Mouse (Mus musculus) left cerebral cortex, postnatal 36 days (tissue): ENCODE measurements around the gene Syt5. TPM values are rescaled to one million over a fixed set of nuclear protein-coding genes. Genes with fewer than 3 reads are reported as not detected.
A peak's percentile ranks its signal among the peaks of the same experiment; 100 is the strongest.

Experiments
- DNase-seq, 2 experiments: peaks; one replicate each; pipeline ENCODE4 v3.0.0; 2021 to 2022; ENCODE audit warnings: low spot score in 2 of 2, mixed read lengths in 1 of 2
- intact Hi-C: fragments of 180-260 bp; cut with DNase I; formaldehyde crosslinking; loops from one replicate; pipeline ENCODE4 v1.15.1; 2025
- microRNA-seq: library from miRNA; unstranded; fragments of <30 nt; microRNA quantifications from one replicate; pipeline ENCODE4 v1.2.0, GENCODE M21; 2022
- total RNA-seq, 2 experiments: library from RNA; stranded (reverse); gene quantifications; 2 replicates each; pipeline ENCODE4 v1.2.3; 2021

Syt5 gene
- total RNA-seq, 2 experiments from 2014 or later, result 263 to 298 TPM

DNA sequence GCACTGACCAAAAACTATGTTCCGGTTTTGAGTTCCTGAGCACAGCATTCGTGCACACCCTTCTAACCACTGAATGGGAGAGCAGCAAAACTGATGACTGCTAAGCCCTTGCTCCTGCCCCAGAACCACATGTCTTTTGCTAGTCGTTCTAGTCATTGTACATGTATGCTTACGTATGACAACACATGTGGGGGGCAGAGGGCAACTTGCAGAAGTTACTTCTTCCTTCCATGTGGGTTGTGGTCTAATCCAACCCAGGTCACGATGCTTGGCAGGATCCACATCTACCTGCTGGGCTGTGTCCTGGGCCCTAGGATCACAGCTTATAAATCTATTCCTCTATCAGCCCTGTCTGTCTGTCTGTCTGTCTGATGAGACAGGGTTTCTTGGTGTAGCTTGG, 43.5 kb downstream of the Syt5 start:
- intact Hi-C loops, result no loop called here
- DNase-seq, result no peak

DNA sequence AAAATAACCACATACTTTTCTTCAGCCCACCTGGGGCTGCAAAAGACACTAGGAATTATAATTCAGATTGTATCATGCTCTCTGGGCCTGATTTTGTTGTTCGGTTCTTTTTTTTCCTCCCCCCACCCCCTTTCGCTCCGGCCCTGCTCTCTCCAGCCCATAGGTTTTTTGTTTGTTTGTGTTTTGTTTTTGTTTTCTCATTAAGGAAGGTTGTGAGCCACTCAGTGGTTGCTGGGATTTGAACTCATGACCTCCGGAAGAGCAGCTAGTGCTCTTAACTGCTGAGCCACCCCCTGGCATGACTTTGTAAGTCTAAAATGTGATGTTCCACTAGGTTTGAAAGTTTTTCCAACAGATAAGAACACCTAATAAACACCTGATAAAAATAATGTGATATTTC, 44.2 kb downstream of the Syt5 start:
- intact Hi-C loops, result no loop called here
- no peak for DNase-seq

DNA sequence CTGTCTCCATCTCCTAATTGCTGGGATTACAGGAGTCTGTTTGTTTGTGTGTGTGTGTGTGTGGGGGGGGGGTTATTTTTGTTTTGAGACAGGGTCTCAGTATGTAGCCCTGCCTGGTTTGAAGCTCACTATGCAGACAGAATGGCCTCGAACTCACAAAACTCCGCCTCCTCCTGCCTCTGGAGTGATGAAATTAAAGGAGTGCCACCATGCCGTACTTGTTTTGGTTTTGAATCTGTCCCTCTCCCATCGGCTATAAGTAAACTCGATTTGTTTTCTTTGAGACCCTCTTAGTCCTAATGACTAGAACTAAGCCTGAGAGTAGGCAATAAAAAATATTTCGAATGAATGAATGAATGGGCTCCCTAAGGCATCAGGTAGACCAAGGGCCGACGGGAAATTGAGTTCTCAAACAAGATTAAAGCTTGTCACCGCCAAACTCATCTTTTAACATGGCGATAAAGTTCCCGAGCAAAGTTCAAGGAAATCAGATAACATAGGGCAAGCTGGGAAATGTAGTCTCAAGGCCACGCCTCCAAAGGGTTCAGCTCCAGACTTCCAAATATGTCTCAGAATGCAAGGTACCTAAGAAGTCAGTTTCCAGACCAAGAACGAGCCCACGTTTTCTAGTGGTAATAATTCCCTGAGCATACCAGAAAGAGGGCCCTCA, 44.8 kb downstream of the Syt5 start:
- DNase-seq, result peak; percentile 24 to 53
- intact Hi-C loops, result no loop called here

DNA sequence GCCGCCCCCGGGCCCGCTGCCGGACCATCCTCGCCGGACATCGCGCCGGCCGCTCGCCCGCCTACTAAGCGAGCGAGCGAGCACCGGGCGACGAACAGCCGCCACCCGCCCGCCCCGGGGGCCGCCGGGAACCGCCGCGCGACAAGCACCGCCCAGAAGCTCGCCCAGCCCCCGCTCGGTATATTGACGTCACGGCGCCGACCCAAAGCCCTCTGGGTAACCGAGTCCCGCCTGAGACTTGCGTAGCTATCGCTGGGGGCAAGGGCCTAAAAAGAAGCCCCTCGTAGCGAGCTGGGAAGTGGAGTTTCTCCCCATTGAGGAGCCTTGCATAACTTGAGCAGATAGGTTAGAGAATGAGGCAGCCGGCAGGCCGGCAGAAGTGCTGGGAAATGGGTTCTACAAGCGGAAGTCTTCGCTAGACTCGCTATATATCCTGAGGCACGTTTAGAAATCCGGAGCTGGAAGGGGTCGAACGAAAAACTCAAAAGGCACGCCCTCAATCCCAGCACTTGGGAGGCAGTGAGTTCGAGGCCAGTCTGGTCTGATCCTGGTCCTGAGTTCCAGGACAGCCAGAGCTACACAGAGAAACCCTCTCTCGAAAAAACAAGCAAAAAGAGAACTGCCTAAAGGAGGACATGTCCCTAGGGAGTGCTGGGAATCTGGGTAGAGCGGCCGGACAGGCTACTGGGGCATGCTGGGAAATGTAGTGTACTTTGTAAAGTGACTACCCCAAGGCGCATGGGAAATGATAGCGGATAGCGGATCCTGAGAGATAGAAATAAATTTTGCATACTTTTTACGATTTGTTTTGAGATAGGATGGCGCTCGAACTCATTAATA, 45.6 kb downstream of the Syt5 start, which contains the start of gene Ppp1r12c:
Ppp1r12c (minus strand) TSS at position 123 of the 840 bp plus-strand sequence.
- intact Hi-C loops, result no loop called here
- peak; percentile 97 for DNase-seq

DNA sequence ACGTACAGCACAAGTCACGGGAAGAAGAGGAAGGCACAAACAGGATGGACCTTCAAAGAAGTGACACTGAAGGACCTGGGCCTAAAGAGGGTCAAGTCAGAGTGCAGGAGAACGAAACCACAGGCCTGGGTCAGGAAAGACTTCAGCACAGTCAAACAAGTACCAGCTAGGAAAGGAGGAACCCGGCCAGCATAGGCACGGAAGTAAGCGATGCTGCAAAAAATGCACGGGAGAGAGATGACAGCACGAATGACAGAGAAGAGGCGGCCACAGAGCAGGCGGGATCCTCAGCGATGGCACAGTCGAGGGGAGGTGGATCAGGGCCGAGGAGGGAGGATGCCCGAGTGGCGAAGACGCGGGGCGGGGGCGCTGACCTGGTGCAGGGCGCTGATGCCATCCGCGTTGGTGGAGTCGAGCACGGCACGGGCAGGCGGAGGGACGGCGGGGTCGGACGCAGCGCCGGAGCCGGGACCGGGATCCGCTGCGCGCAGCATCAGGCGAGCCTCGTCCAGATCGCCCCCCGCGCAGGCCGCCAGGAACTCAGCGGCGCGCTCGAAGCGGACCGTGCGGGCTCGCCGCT, 46.4 kb downstream of the Syt5 start:
- DNase-seq, result peak; percentile 43 to 49
- intact Hi-C loops, result no loop called here

DNA sequence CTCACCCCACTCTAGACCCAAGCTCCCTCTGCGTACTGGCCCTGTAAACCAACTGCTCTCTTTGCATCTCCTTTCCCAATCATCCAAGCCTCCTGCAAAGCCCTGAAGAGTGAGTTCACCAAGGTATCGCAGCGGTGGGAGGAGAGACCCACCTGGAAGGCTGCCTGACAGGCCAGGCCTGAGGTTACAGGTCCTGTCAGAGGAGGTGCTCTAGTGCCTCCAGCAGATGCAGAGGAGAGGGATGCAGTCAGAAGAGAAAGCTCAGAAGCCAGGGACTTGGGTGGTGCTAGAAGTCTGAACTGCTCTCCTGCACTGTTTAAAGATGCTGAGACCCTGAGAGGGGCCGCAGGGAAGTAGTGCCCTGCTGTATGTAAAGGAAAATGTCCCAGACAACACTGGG, 48.3 kb downstream of the Syt5 start:
- intact Hi-C loops, result no loop called here
- DNase-seq, result no peak

DNA sequence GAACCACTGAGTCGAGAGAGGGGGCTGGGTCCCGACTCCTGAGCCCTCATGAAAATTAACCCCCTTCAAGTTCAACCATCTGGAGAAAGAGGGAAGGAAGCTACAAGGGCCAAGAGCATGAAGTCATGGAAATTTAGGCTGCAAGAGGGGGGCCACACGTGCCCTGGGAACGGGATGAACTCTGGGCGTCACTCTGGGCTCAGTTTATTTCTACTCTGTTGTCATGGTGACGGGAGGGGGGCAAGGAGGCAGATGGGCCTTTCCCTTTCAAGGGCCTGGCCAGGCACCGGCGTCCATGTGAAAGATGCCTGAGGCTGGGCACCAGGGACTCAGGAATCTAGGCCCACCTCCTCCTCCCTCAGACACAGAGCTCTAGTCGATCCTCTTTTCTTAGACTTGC, 49.1 kb downstream of the Syt5 start:
- no peak for DNase-seq
- intact Hi-C loops, result no loop called here

DNA sequence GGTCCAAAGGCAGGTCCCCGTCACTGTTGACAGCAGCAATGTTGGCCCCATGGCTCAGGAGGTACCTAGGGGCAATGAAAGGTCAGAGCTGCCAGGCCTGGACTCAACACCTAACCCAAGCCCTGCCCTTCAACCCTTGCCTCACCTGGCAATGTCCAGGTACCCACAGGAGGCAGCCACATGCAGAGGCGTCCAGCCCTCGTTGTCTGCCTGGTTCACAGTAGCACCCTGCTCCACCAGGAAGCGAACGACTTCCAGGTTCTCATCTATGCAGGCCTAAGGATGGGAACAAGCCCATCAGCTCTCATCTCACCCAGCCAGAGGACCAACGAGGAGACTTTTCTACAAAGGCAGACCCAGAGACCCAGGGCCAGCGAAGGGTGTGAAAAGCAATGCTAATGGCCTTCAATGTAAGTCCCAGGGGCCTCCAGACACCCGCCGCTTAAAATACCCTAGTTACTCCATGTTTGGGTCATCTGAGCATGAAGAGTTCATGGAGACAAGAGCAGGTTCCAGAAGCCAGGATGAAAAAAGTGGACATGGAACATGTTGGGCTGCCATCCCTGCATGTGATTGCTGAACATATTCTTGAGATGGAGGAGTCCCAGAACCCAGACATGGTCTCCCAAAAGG, 50.0 kb downstream of the Syt5 start:
- no peak for DNase-seq
- intact Hi-C loops, result no loop called here

DNA sequence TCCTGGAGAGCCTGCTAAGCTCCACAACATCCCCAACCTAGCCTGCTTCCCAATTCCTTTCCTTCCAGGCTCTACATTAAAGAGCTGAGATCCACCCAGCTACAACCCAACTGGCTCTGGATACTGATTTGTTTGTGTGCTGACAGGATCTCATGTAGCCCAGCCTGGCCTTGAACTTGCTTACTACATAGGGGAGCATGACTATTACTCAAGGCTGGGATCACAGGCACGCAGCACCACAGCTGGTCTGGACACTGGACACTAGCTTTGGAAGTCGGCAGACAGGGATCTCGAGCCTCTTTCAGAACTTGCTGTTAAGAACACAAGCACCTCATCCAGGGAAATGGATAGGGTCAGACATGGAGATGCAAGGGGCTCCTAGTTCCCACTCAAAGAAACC, 50.9 kb downstream of the Syt5 start:
- intact Hi-C loops, result no loop called here
- no peak for DNase-seq

DNA sequence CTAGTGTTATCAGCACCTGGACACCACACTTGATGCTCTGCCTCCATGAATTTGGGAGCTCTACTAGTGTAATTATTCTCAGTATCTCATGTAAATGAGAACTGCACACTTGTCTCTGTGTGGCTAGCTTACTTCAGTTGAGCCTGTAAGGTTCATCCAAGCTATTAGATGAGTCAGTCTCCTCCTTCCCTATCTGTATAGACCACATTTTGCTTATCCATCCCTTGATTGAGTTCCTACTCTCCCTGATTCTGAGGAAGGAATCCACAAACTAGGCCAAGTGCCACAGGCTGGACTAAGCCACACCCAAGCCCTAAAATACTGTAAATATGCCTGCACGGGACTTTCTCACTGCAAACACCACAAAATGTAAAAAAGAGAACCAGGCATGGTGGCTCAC, 53.4 kb downstream of the Syt5 start:
- intact Hi-C loops, result no loop called here
- no peak for DNase-seq

DNA sequence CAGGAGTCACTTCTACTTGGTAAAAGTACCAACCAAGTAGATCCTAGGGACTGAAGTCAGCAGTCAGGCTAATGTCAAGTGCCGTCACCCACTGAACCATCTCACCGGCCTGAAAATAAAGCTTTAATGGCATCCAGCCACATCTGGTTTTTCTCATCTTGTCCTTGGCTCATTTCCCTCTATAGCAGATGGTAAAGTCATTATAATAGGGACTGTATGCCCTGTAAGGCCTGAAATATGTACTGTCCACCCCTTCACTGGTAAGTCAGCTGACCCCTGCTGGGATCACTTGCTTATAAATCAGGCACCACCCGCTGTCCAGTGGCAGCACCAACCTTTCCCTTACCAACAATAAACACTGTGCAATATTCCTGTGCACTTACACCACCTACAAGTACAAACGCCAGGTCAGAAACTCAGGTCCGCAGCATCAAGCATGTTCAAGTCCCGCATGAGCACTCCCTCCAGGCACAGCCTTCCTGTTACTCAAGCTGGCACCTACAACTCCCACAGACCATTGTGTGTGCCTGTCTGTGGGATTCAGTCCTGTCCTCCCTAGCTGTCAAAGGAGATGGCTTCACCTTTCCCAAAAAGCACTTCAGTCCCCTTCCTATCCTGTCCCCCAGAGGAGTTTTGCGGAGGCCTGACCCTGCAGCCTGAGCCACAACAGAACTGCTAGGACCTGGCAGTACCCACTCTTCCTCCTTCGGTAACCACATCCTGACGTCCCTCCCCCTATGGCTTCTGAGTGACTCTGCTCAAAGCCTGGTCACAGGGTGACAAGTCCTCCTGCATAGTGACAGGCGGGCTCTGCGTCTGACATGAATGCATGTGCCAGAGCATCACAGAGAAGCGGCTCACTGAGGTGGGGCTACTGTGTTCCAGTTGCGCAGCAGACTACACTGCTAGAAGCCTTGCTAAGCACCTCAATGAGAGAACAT, 54.8 kb downstream of the Syt5 start:
- no peak for DNase-seq
- intact Hi-C loops, result no loop called here

DNA sequence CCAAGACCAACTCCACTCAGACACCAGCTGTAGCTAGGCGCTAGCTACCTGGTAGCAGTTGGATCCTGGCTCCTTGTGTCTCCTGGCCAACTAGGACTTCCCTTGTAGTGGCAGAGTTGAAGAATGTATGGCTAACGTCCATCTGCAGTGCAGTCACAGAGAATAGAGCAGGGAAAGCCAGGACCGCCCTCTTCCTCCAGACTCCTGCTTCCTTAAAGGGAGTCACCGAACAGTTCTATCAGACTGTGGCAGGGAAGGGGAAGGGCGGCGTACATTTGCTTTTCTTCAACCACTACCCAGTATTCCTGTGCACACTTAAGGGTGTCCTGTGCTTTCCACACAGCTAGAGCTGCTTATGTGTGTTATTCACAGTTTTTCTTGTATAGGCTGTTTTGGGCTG, 56.0 kb downstream of the Syt5 start:
- intact Hi-C loops, result no loop called here
- DNase-seq, result no peak

Small RNAs within 50 kb of the gene (microRNA-seq; reads per million reads assigned to microRNA genes)
- gene Gm23577, result not detected

Other genes with a start within 250 kb of the Syt5 start
- not detected for gene Ncr1, start 209.8 kb downstream of the Syt5 start, total RNA-seq
- not detected for gene Gp6, start 149.8 kb downstream of the Syt5 start, total RNA-seq
- gene Rdh13, start 101.9 kb downstream of the Syt5 start, total RNA-seq, result 10 to 100 TPM; 23.9 to 26.3 TPM
- 1 to 10 TPM; 3.1 to 3.4 TPM for gene Eps8l1, start 86.9 kb downstream of the Syt5 start, total RNA-seq
- gene Ppp1r12c, start 45.9 kb downstream of the Syt5 start, total RNA-seq, result 100 to 1,000 TPM; 142 to 168 TPM
- 1 to 10 TPM; 5.9 to 9.4 TPM for gene Tnnt1, start 31.2 kb downstream of the Syt5 start, total RNA-seq
- gene Tnni3, start 23.3 kb downstream of the Syt5 start, total RNA-seq, result under 1 TPM in 1 of 2 experiments, not detected in 1; 0.52 TPM
- under 1 TPM; 0.27 to 0.34 TPM for gene Dnaaf3, start 15.1 kb downstream of the Syt5 start, total RNA-seq
- gene Ptprh, start 56.5 kb upstream of the Syt5 start, total RNA-seq, result under 1 TPM; 0.84 to 0.95 TPM
- 10 to 100 TPM; 10.0 to 16.8 TPM for gene Tmem86b, start 83.9 kb upstream of the Syt5 start, total RNA-seq
- 100 to 1,000 TPM; 138 to 145 TPM for gene Ppp6r1, start 111.5 kb upstream of the Syt5 start, total RNA-seq
- gene Hspbp1, start 137.5 kb upstream of the Syt5 start, total RNA-seq, result 100 to 1,000 TPM; 100 to 106 TPM
- gene Brsk1, start 143.1 kb upstream of the Syt5 start, total RNA-seq, result 100 to 1,000 TPM; 398 to 475 TPM
- gene Tmem150b, start 177.7 kb upstream of the Syt5 start, total RNA-seq, result not detected
- gene Kmt5c, start 192.6 kb upstream of the Syt5 start, total RNA-seq, result 10 to 100 TPM; 18.9 to 35.8 TPM
- 1 to 10 TPM; 4.8 to 5.5 TPM for gene Cox6b2, start 205.6 kb upstream of the Syt5 start, total RNA-seq
- gene Fam71e2, start 223.8 kb upstream of the Syt5 start, total RNA-seq, result not detected
- under 1 TPM; 0.43 to 0.59 TPM for gene Il11, start 235.3 kb upstream of the Syt5 start, total RNA-seq
- gene Tmem190, start 235.4 kb upstream of the Syt5 start, total RNA-seq, result not detected
- gene Tmem238, start 242.1 kb upstream of the Syt5 start, total RNA-seq, result 1 to 10 TPM; 2.7 to 3.7 TPM
- gene Rpl28, start 245.3 kb upstream of the Syt5 start, total RNA-seq, result 100 to 1,000 TPM; 416 to 455 TPM